Mouse (Mus musculus) cerebellum, adult 2 months (tissue): ENCODE data around the gene Kcnh3.

Source experiments
- CTCF ChIP-seq: fragments of 200-500 bp; IDR thresholded peaks from 2 replicates; pipeline ENCODE4 v1.5.1; 2011; ENCODE audit warnings: low read depth, mild to moderate bottlenecking, control low read depth, low read length, moderate library complexity, borderline replicate concordance; ENCODE audit not compliant: insufficient read depth
- POLR2A ChIP-seq: fragments of 200-500 bp; IDR thresholded peaks from 2 replicates; pipeline ENCODE4 v1.6.1; 2011; ENCODE audit warnings: low read length, control low read depth, borderline replicate concordance; ENCODE audit not compliant: insufficient read depth

- TF ChIP-seq POLR2A (no peak), CTCF (no peak)
Observed at GRCm38 (mm10) chr15:99233719-99234118, 9.1 kb downstream of the Kcnh3 start.
